Mouse (Mus musculus): ENCODE measurements around the gene Actc1.

Actc1 gene

DNA sequence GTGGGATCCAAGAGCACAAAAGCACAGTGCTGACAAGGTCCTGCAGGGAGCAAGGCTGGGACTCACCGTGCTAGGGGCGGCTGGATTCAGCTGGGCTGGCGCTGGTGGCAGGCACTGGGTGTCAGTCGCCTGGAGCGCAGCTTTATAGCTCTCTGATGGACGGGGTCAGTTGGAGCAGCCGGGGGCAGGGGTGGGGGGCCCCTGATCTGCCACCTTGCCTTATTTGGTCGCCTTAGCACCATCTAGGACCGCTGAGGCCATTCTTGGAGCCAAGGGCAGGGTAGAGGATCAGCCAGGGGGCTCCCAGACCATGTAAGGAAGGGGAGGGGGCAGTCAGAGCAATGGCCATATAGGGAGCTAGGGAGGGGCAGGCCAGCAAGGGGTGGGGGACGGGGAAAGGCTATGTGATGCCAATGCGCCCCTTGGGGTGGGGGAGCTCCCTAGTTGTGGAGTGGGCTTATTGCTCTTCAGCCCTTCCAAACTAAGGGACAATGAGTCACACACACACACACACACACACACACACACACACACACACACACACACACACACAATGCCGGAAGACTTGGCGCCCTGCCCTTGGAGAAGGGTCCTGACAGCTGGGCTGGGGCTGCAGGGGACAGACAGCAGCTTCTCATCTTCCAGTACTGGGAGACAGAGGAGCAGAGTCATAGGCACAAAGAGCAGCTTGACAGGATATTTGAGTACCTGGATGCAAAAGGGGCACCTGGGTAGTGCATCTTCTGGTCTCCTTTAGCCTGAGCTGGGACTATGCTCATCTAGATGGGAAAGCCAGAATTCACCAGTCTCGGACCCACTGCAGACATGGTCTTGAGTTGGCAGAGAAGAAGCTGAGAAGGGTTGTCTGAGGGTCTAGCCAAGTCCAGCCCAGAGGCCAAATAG is at the start of gene Actc1:
Actc1 (minus strand) TSS at position 853 of the 903 bp plus-strand sequence.
- DNase-seq: no peak

DNA sequence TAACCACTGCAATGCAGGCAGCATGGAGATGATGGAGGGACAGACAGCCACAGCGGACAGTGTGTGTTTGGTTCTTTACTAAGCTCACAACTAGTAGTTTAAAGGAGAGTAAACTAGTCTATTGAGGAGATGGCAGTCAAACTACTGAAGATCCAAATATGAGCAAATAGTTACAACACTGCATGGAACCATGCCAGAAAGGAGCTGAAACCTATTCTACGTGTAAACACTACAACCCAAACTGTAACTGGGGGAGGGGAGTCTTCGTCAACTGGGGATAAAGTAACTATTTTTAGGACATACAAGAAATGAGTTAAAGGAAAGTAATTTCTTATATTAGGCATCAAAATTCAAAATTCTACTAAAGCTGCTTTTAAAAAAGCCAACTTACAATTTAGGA is 49.1 kb upstream of the Actc1 start:
- no peak for DNase-seq

DNA sequence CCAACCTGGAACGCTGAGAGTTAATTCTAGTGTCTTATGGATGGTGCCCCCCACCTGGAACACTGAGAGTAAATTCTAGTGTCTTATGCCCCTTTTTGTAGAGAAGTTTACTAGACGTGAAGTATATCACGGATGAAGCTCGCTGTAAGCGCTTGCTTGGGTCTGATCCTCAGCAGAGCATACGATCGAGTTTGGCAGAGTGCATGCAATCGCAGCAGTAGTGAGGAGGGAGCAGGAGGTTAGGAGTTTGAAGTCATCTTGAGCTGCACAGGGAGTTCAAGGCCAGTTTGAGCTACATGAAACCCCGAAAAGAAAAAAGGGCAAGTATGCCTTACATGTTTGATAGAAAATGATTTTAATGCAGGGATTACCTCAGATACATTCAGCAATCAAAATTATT is 47.5 kb upstream of the Actc1 start:
- DNase-seq: no peak

DNA sequence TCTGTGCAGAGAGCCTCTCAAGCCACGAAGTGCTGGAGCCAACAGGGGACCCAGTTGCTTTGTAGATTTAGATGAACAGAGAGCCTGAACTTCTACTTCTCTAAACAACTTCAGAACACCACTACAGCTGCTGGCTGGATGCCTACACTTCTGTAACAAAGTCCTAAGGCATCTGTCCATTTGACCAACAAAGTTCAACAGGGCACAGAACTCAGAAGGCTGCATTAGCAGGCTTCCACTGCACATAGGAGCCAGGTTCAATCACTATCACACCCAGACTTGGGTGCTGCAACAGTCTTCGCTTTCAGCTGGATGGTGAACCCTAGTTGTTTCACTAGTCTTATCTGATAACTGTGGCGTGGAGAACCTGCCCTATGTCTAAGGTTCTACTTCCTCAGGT is 46.5 kb upstream of the Actc1 start:
- DNase-seq: no peak

DNA sequence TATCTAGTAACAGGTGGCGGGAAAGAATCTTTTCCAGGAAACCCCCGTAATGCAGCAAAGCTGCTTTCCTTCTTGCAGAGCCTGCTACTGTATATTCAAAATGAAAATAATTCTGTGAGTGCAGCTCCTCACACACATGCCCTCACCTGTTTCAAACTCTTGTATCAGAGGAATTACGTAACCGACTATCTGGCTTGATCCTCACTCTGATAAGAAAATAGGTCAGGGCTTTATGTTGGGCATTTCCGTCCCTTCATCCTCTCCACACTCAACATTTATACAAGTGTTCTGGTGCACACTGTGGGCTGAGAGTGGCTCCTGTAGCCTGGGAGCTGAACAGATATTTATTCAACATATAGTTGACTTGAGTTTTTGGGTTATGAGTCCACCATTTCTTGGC is 45.8 kb upstream of the Actc1 start:
- DNase-seq: no peak

DNA sequence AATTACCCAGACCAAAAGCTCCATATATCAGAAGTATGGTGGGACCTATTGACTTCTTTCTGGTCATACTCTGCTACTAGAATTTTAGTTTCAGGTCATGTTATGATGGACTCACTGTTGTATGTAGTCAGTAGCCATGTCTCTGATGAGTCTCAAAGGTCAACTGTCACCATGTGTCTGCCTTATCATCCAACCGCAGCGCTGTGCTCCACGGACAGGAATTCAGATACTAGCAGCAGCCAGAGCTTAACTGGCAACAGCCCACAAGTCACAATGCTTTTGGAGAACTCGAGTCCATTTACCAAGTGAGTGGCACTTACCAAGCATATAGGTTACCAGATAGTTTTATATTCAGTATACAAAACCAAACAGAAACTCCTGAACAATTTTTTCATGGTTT is 44.3 kb upstream of the Actc1 start:
- no peak for DNase-seq

DNA sequence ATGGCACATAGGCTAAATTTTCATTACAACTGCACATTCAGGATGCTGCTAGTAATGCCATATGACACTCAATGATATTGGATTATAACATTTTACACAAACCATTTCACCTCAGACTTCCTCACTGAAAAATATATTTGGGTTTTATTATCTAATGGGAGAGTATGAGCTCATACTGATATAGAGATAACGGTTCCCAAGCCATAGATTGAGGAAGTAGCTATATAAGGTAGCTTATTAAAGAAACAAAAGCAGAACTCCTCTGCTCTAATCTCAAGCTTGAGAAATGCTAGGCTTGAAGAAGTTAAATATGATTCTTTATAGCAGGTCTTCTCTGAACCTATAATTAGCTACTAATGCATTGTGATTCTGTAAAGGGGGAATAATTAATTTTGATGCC is 43.2 kb upstream of the Actc1 start:
- DNase-seq: no peak

DNA sequence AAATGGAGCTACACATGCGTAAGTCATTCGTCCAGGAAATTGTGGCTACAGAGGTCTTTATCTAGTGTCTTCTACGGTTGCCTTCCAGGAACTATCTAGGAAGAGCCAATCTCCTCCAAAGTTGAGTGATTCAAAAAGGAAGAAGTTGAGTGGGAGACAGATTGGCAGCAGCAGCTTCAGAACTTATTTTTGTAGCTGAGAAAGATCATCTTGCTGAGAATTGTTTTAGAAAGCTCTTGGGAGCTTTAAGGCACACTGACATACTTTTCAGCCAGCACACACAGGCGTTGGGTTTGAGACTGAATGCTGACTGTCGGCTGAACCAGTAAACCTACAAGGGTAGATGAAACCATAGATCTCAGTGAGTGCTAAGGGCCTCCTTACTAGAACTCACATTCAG is 42.0 kb upstream of the Actc1 start:
- no peak for DNase-seq

DNA sequence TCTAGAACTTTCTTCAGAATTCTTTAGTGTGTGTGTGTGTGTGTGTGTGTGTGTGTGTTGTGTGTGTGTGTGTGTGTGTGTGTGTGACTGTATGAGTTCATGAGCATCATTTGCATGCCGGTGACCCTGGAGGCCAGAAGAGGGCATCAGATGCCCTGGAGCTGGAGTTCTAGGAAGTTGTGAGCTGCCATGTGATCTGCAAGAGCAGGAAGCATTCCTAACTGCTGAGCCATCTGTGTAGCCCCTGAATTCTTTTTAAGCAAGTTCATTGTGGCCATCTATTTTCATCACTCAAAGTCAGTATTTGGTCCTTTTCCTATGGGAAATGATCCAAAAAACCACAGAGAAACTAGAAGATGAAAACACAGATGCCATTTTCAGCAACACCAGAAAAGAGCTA is 41.3 kb upstream of the Actc1 start:
- no peak for DNase-seq

DNA sequence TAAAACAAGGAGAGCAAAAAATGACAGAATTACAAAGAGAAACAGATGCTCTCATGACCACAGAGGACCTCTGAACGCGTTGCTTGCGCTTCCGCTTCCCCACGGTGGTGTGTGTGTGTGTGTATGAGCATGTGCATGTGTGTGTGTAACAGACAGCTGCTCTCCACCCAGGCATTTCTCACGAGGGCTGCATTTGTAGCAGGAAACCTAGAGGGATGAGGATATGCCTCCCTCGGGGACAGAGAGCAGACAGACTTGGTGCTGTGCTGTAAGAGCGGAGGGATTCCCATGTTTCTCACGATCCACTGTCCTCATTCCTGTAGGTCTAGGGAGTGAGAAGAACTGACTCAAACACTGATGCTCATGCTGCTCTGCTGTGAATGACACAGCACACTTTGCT is 40.2 kb upstream of the Actc1 start:
- no peak for DNase-seq

DNA sequence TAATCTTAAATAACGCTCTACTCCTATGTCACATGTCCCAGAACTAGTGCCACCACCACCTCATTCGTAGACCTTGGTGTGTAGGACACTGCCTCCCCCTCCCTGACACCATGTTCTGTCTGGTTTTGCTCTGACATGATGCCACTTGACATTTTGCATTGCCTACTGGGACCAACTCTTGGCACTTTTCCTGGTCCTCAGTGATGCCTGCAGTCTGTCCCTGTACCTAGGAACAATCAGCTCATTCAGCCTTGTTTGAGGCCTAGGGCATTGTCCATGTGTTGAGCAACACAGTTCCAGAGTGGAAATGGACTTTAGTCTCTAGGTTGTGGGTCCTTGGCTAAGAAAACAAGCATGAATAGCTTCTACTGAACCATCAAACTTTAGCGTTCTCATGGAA is 36.5 kb upstream of the Actc1 start:
- DNase-seq: no peak

DNA sequence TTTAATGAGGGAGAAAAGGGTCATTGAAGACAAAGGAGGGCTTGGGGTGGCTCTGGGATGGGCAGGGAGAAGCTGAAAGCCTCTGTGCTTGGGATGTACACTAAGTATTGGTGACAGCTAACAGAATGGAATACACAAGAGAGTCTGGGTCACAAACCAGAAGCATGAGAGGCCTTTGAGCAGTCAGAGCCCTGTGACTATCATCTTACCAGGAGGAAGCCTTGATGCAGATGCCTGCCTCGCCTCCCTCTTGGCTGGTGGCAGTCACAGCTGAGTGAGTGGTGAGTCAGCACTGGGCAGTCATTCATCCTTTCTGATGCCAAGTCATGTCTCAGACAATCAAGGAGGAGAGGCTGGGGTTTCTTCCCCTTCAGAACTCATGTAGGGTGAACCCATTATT is 33.9 kb upstream of the Actc1 start:
- no peak for DNase-seq

DNA sequence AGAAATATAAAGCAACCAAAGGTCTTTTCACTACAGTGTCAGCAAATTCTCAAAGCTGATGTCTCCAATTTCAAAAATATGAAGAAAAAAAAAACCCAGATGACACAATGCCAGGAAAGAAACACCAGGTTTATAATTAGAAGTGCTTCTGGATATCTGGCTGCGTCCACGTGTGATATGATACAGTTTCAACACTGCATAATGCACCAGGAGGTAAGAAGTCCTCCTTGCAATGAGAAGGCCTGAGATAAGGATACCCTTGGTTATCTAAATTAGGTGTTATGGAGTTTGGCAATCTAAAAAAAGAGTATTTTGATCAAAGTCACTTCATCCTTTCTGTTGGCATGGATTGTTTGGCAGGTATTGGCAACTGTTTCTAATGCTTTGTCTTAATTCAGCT is 18.5 kb upstream of the Actc1 start:
- no peak for DNase-seq

DNA sequence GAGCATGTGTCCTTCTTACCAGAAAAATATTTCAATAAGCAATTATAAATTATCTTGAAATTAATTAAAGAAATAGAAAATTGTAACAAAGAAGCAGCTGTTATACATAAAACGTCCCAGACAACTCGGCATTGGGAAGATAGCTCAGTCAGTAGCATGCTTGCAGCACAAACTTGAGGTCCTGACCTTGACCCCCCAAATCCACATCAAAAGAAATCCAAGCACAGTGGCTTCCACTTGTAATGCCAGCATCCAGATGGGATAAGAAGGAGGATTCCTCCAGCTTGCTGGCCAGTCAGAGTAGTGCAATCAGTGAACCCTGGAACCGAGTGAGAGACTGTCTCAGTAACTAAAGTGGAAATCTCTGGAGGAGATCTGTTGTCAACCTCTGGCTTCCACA is 12.9 kb upstream of the Actc1 start:
- DNase-seq: no peak

DNA sequence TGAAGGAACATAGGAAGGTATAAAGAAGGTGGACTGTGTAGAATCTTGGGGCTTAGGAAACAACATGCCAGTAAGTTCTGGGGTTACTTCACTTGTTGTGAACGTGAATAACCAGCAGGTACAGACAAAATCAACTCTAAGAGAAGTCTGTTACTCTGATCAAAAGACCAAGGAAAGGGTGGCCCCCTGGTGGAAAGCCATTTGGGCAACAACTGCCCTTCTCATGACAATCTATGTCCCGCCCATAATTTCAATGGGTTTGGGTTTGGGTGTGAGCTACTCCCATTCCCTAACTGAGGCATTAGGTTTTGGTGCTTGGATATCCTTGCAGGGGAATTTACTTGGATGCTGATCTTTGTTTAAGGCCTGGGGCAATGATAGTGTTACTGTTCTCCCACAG is 10.7 kb upstream of the Actc1 start:
- no peak for DNase-seq

DNA sequence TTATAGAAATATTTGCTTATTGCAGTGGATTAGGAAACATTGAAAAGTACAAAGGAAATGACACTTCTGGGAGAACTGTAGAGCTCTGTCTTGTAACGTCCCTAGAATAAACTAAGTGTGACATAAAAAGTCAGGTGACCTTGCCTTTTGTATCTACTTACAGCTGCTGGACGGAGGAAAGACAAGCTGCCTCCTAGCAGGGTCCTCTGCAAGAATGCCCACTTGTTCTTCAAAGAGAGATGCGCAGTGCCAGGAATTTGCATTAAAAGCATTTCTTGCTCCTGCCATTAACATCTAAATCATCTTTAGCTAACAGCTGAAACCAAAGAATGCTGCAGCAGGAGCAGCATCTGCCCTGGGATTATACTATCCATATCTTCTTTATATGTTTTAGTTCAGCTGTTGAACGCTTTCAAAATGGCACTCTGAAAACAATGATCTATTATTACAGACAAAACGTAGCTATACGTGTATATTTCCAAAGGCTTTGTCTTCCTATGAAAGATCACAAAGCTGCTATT is 6.8 kb upstream of the Actc1 start:
- no peak for DNase-seq

DNA sequence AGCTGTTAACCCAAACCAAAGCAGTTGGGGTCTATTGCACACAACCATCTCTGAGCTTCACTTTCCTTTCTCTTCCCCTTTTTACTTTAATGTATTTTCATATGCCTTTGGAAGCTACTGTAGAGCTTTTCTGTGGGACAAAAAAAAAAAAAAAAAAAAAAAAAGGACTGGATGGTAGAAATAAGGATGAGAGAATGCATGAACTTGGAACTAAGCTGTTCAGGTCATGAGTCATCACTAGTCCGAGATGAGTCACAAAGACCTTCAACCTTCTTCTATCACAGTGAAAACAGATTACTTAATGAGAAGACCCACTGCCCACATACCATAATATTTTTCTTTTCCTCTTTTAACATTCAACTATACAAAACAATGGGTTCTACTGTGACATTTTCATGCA is 6.3 kb upstream of the Actc1 start:
- DNase-seq: no peak

DNA sequence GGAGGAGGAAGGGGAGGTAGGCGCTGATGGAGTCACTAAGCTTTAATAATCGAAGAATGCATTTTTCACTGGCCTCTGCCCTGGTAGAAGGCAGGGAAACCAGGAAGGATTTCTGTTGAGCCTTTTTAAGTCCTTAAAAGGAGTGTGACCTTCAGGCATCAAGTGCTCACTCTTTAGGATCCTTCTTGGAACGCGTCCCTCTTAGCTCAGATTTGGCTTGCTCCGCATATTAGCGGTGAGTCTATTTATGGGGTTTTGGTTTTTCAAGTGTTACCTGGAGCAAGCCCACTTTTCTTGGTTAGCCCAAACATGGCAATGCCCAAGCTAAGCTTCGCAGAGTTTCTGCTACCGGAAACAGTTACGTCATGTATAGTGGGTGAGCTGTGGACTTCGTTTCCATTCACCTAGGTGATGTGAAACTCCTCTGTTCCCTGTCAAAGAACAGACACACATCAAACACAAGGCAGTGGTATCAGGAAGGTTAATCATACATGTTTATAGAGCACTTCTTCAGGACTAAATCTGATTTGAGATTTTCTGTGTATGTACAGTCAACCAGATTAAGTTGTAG is 5.0 kb upstream of the Actc1 start:
- DNase-seq: no peak

DNA sequence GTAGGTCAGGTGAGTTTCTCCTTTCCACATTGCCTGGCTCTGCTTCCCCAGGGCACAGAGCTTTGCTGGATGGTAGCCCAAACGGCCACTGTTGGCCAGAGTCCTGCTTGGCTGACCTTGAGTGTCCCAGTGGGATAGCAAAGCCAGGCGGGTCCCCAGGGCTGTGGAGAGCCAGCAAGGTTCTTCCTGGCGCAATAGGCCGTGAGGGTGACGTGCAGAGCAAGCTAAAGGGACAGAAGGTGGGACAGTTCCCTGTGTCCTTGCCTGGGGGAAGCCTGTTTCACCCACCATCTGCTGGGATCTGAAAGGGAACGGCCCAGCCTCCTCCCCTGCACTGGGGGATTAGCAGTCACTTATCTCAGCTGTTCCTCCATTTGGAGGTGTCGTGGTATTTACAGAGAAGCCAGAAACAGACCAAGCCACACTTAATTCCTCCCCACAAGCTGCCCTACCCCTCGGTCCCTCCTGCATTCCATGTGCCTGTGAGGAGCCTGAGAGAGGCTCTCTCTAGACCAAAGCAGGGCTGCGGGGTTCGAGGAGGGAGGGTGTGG is 4.0 kb upstream of the Actc1 start:
- DNase-seq: no peak

DNA sequence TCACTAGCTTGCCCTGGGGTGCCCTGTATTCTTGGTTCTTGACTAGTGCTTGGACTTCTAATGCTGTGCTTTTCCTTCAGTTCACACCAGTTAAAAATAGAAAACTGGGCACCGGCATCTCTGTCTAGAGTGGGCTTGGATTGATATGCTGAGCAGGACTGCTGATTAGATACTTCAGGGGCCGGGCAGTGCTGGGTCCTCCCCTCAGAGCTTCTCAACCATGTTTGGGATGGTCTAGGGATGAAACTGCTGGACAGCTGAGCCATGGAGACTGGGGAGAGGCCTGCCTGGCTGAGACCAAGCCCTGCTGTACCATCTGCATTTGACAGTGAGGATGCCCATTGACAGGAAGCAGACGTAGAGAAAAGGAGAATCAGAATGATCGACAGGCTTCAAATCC is 781 bp upstream of the Actc1 start:
- DNase-seq: no peak

DNA sequence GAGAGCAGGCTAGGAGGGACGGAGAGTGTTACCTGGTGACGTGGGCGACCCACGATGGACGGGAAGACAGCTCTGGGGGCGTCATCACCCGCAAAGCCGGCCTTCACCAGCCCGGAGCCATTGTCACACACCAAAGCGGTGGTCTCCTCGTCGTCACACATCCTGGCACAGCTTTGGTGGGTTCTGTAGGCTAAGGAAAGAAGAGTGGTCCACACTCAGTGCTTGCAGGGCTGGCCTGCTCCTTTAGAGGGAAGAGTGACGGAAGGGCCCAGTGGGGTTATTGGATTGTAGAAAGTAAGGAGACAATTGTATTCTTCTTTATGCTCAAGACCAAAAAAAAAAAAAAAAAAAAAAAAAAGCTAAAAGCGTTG is 1.5 kb downstream of the Actc1 start:
- no peak for DNase-seq

DNA sequence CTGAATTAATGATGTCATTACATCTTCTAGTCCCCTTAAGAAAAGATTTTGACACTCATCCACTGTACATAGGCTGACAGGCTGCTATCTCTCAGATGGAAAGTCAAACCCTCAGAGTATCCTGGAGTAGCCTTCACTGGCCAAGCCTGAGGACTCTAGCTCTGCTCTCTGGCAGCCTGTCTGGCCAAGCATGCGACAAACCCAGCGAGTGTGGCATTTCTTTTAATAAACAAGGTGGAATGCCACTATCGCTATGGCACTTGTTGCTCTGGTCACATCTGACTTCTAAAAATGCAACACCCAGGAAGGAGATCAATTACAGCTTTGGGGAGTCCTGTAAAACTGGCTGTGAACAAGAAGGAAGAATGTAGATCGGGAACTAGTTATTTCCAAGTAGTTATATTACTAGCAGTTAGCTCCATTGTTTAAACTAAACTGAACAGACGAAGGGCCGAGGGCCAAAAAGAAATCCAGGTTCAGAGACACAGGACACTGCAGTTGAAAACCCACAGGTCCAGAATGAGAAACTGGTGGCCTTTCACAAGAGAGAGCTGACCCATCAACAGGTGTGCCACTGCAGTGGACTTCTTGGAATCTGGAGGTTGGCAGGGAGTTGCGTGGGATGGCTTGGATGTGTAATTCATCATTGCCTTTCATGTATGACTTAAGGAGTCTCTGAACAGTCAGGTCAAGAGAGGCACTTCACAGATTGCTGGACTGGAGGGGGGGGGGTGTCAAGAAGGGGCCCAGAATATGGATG is 2.1 kb downstream of the Actc1 start:
- no peak for DNase-seq

DNA sequence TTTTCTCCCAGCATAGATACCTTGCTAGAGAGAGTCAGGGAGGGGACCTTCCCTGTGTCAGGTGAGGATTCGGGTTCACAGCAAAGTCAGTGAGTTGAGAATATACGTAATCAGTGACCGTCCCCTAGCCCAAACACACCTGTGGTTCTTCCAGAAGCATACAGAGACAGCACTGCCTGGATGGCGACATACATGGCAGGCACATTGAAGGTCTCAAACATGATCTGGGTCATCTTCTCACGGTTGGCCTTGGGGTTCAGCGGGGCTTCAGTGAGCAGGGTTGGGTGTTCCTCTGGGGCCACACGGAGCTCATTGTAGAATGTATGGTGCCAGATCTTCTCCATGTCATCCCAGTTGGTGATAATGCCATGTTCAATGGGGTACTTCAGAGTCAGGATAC is 3.2 kb downstream of the Actc1 start:
- DNase-seq: no peak

DNA sequence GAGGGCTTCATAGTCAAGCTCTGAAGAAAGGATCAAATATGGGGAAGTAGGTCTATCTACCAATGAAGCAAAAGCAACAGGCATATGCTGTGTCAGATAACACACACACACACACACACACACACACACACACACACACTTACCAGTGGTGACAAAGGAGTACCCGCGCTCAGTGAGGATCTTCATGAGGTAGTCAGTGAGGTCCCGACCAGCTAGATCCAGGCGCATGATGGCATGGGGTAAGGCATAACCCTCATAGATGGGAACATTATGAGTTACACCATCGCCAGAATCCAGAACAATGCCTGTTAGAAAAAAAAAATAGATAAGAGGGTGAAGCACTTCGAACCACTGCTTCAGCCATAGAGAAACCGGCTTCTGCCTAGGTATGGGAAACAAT is 4.0 kb downstream of the Actc1 start:
- DNase-seq: no peak
